Mouse (Mus musculus): Measurements from ENCODE around the gene Ssxb5. TPM values are rescaled to one million over a fixed set of nuclear protein-coding genes. Genes with fewer than 3 reads are reported as not detected.
"Not testable (repeated sequence)": the region's sequence is repeated elsewhere in the genome, so short reads cannot be mapped to it uniquely, and the experiment has no call there.

Gene Ssxb5
- not detected for total RNA-seq (2021)
- long read RNA-seq = 0 reads

- DNase-seq (ENCODE audit: low spot score in 2 of 2) = not testable (repeated sequence)
Observed at GRCm38 (mm10) chrX:8803391-8803790, at the start of gene Ssxb5. TSS of gene Ssxb5 (plus strand) at chrX:8803691.

DNA sequence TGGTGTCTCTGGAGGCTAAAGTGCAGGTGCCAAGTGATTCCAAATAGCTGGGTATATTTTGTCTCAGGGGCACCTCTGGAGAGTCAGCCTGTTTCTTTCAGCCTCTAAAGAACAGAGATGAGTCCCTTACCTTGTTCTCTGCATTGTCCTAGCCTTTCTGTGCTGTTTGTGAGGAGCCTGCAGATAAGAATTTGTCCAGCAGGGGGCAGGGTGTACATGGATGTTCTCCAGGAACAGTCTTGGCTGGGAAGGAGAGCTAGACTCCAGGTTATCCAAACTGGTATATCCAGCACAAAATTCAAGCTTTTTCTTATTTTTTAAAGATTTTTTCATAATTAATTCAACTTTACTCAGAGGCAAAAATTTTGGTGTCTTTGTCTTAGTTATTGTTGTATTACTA is 28.6 kb downstream of the Ssxb5 start:
- peak; percentile 60 to 71 for DNase-seq (ENCODE audit: low spot score in 2 of 2)

- DNase-seq (ENCODE audit: low spot score in 2 of 2) = no peak
Observed at GRCm38 (mm10) chrX:8843694-8844093, 40.2 kb downstream of the Ssxb5 start, which contains the start of gene Gm6592. TSS of gene Gm6592 (plus strand) at chrX:8843994.

DNA sequence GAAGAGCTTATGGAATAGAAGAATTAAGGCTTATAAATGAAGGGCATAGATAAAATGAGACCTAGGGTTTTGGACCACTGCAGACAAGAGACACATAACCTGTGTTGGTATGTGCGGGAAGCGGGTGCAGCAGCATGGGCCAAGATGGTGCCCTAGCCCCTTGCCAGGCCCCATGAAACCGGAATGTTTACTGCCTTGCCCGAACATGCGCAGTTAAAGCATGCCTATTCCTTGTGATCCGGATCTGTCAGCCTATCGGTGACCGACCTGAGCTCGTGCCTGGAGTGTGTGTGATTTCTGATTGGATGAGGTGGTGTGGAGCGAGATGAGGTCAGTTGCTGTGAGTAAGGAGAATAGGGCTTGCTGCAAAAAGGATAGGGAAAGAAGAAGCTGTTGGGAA is 49.0 kb downstream of the Ssxb5 start:
- DNase-seq (ENCODE audit: low spot score in 2 of 2) = no peak

Other genes starting within 250 kb of the Ssxb5 start
- not detected for gene Ssxb3, start 211.9 kb upstream of the Ssxb5 start, total RNA-seq (2021)
- not detected for gene Ssxb8, start 112.8 kb upstream of the Ssxb5 start, total RNA-seq (2021)
- not detected for gene Ssx9, start 55.3 kb upstream of the Ssxb5 start, total RNA-seq (2021)
- gene Gm6592, start 40.3 kb downstream of the Ssxb5 start, total RNA-seq (2021) = not detected
- gene Gm5751, start 70.6 kb downstream of the Ssxb5 start, total RNA-seq (2021) = not detected
- 10 to 100 TPM; 24.0 to 26.4 TPM for gene B630019K06Rik, start 88.7 kb downstream of the Ssxb5 start, total RNA-seq (2021)
- gene Fthl17b, start 159.3 kb downstream of the Ssxb5 start, total RNA-seq (2021) = not detected
- gene Fthl17c, start 172.9 kb downstream of the Ssxb5 start, total RNA-seq (2021) = not detected
- gene Fthl17d, start 183.1 kb downstream of the Ssxb5 start, total RNA-seq (2021) = not detected
- not detected for gene Fthl17e, start 229.8 kb downstream of the Ssxb5 start, total RNA-seq (2021)